Mouse (Mus musculus) intestine, embryonic 16.5 days (tissue): Measurements from ENCODE around the gene Ubl5. TPM values are rescaled to one million over a fixed set of nuclear protein-coding genes. Genes with fewer than 3 reads are reported as not detected.
"Not testable (repeated sequence)": the region's sequence is repeated elsewhere in the genome, so short reads cannot be mapped to it uniquely, and the experiment has no call there.

Source experiments
- ATAC-seq: fragments of 200-750 bp; cut with Nextera tagmentation; 2 replicates; pipeline ENCODE4 v1.8.0; 2017; ENCODE audit warnings: moderate TSS enrichment, moderate library complexity
- H3K27ac ChIP-seq: fragments of 300-500 bp; sonication (generic); 2 replicates; pipeline ENCODE4 v1.5.1; 2014; ENCODE audit warnings: mild to moderate bottlenecking, low read length
- H3K27me3 ChIP-seq: fragments of 300-500 bp; sonication (generic); replicated peaks from 2 replicates; pipeline ENCODE4 v1.6.1; 2014; ENCODE audit warnings: low read length, control low read depth, mixed read lengths; ENCODE audit not compliant: control insufficient read depth, insufficient read depth
- H3K36me3 ChIP-seq: fragments of 300-500 bp; sonication (generic); 2 replicates; pipeline ENCODE4 v1.6.1; 2014; ENCODE audit warnings: low read length, control low read depth; ENCODE audit not compliant: control insufficient read depth, insufficient read depth
- H3K4me1 ChIP-seq: fragments of 300-500 bp; sonication (generic); 2 replicates; pipeline ENCODE4 v1.6.1; 2014; ENCODE audit warnings: low read length, control low read depth, mixed read lengths; ENCODE audit not compliant: control insufficient read depth, insufficient read depth
- H3K4me2 ChIP-seq: fragments of 300-500 bp; sonication (generic); 2 replicates; pipeline ENCODE4 v1.6.1; 2014; ENCODE audit warnings: low read depth, low read length, control low read depth
- H3K4me3 ChIP-seq: fragments of 300-500 bp; sonication (generic); 2 replicates; pipeline ENCODE4 v1.5.1; 2014; ENCODE audit warnings: mild to moderate bottlenecking, low read length
- H3K9ac ChIP-seq: fragments of 300-500 bp; sonication (generic); 2 replicates; pipeline ENCODE4 v1.6.1; 2014; ENCODE audit warnings: low read depth, low read length
- H3K9me3 ChIP-seq: fragments of 300-500 bp; sonication (generic); 2 replicates; pipeline ENCODE4 v1.6.1; 2016; ENCODE audit warnings: low read length, control low read depth; ENCODE audit not compliant: control insufficient read depth
- WGBS: fragments of 180-500 bp; shearing (Covaris S2); extraction: QIAGEN DNeasy Blood & Tissue Kit; methylation state at CpG from one replicate; pipeline ENCODE4 v1.1.7; 2014; 5-methylcytosine and 5-hydroxymethylcytosine counted together
- polyA plus RNA-seq: library from polyadenylated mRNA; unstranded; fragments of >200 nt; fragmentation: Nextera tagmentation; extraction: Ambion mirVana; gene quantifications from 2 replicates; pipeline ENCODE4 v1.2.1, GENCODE M21; 2015

Ubl5 gene
- polyA plus RNA-seq, 1 experiment from 2014 or later: 356 TPM

DNA sequence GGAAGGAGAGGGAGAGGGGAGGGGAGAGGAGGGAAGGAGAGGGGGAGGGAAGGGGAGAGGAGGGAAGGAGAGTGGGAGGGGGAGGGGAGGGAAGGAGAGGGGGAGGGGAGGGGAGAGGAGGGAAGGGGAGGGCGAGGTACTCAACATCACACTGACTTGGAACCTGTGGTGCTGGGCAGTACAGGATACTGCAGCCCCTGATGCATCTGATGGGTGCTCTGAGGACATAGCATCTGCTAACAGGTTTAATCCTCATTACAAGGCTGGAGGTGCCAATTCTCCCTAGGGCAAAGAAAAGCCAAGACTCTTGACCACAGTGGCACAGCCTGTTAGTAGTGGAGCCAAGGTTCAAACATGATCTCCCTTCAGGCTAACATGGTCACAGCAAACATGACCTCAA lies 46.7 kb downstream of the Ubl5 start:
- ATAC-seq: no peak
- H3K9ac ChIP-seq: no peak overlapping the region

DNA sequence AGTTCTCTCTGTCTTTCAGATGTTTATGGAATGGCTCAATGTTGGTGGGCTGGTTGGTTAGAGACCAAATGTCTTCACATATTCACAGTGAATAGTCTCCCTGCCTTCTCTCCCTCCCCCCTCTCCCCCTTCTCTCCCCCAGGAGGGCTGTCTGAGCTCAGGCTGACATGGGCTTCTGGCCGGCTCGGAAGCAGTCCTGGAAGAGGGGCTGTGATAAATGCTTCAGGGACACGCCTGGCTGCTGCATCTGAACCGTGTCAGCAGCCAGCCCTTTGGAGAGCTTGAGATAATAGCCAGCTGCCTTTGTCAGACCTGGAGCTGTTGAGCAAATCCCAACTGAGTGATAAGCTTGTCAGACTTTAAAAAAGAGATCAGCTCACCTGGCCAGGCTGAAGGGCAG lies 47.2 kb downstream of the Ubl5 start:
- H3K4me1 ChIP-seq: peaks cover 5% of the 10 kb centered on the region
- no peaks in the 10 kb centered on the region for H3K9me3 ChIP-seq
- no peak overlapping the region for H3K4me3 ChIP-seq
- WGBS: 2% methylated on average over 4 of the region's 4 CpGs
- no peak overlapping the region for H3K27ac ChIP-seq
- no peaks in the 10 kb centered on the region for H3K36me3 ChIP-seq
- 0 out of 2 replicates have a peak, but pooled peaks have one; percentile 33 for ATAC-seq
- H3K4me2 ChIP-seq: no peak overlapping the region
- H3K9ac ChIP-seq: no peak overlapping the region
- H3K27me3 ChIP-seq: peaks cover 3% of the 10 kb centered on the region; the same call in 1 of the 2 replicates

More for the DNA sequence above, 46.7 kb downstream of the Ubl5 start:
- 38% methylated on average over 1 of the region's 1 CpGs for WGBS
- Histone ChIP-seq H3K4me1 (no peaks in the 10 kb centered on the region; the same call in 1 of the 2 replicates), H3K4me2 (no peak overlapping the region), H3K27me3 (no peaks in the 10 kb centered on the region; the same call in 1 of the 2 replicates), H3K4me3 (no peak overlapping the region), H3K9me3 (no peaks in the 10 kb centered on the region), H3K36me3 (no peaks in the 10 kb centered on the region), H3K27ac (no peak overlapping the region)

DNA sequence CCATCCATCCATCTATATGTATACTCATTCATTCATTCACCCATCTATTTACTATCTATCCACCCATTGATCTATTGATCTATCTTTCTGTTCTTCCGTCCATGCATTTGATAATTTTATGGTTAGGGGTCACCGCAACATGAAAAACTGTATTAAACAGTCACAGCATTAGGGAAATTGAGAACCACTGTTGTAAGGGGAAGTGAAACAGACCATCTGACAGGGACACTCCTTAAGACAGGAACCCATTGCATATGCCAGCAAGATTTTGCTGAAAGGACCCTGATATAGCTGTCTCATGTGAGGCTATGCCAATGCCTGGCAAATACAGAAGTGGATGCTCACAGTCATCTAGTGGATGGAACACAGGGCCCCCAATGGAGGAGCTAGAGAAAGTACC lies 47.8 kb downstream of the Ubl5 start:
- H3K4me1 ChIP-seq, H3K27ac ChIP-seq, H3K27me3 ChIP-seq, H3K9me3 ChIP-seq, H3K9ac ChIP-seq, H3K36me3 ChIP-seq, H3K4me3 ChIP-seq, ATAC-seq, H3K4me2 ChIP-seq: not testable (repeated sequence)
- 83% methylated on average over 2 of the region's 2 CpGs for WGBS

DNA sequence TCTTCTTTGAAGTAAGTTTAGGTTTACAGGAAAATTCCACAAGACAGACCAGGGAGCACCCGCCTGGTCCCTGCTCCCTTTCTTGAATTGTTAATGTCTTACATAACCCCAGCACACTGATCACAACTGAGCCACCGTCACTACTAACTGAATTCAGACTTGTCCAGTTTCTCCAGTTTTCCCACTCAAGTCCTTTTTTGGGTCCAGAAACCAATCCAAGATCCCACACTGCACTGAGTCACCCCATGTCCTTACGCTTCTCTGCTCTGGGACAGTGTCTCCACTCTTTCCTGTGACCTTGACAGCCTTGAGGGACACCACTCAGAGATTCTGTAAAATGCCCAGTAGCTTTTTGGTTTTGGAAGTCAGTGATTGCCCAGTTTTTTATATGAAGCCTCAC lies 50.2 kb downstream of the Ubl5 start:
- H3K36me3 ChIP-seq: no peaks in the 10 kb centered on the region

DNA sequence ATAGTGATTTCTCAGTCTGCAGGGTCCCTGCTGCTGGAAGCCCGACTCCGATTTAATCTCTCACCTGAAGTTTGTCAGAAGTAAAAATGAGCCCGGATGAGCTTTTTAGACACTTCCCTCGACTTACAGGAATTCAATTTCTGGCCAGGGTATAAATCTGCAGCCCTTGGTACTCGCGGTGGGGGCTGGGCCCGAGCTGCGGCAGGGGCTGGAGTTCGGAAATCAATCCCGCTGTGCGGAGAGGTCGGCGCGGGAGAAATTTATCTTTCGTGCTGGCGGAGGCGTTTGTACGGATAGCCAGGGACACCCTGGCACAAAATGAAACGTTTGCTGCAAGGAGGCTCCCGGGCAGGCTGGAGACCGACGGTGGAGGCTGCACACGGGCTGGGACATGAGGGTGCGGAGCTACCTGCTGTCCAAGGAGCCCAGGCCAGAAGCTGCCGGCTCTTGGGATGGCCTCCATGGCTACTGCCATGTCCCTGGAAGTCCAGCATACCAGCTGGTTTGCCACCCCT lies 52.1 kb downstream of the Ubl5 start:
- ATAC-seq: no peak
- Histone ChIP-seq H3K27ac (no peak overlapping the region), H3K4me1 (peaks cover 7% of the 10 kb centered on the region), H3K9ac (peak overlapping the region; percentile 47; the same call in 1 of the 2 replicates), H3K4me3 (peak overlapping the region; percentile 39), H3K27me3 (peaks cover 5% of the 10 kb centered on the region; the same call in 1 of the 2 replicates), H3K4me2 (peak overlapping the region; percentile 55), H3K9me3 (no peaks in the 10 kb centered on the region), H3K36me3 (no peaks in the 10 kb centered on the region)
- WGBS: 3% methylated on average over 25 of the region's 25 CpGs

More for the DNA sequence above, 50.2 kb downstream of the Ubl5 start:
- no peaks in the 10 kb centered on the region for H3K9me3 ChIP-seq
- no peak overlapping the region for H3K9ac ChIP-seq
- H3K4me1 ChIP-seq: peaks cover 7% of the 10 kb centered on the region
- H3K4me2 ChIP-seq: no peak overlapping the region
- H3K4me3 ChIP-seq: no peak overlapping the region
- H3K27ac ChIP-seq: no peak overlapping the region
- 90% methylated on average over 3 of the region's 3 CpGs for WGBS
- no peak for ATAC-seq
- H3K27me3 ChIP-seq: peaks cover 5% of the 10 kb centered on the region; the same call in 1 of the 2 replicates

DNA sequence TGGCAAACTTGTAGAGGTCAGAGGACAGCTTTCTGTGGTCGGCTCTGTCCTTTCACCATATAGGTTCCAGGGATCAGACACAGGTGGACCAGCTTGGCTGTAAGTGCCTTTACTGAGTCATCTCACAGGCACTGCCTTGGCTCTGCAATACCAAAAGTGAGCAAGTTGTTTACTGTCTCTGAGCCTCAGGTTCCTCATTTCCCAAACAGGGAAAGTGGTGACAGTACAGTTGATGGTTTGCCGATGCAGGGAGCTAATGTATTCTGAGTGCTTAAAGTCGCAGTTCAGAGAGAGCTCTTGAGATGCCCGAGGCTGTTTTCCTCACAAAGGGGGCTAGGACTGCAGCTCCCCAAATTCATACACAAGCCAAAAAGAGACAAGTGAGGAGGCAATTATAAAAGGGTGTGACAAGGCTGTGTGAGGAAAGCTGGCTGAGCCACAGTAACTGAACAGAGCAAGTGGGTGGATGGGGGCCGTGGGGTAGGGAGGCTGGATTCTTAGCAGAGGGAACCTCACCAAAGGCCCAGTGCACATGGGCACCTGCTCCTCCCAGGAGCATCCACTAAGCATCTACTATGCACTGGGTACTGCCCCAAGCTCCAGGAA lies 53.5 kb downstream of the Ubl5 start:
- Histone ChIP-seq H3K36me3 (no peaks in the 10 kb centered on the region), H3K27me3 (peaks cover 5% of the 10 kb centered on the region; the same call in 1 of the 2 replicates), H3K4me3 (no peak overlapping the region), H3K9ac (no peak overlapping the region), H3K9me3 (no peaks in the 10 kb centered on the region), H3K4me1 (peaks cover 7% of the 10 kb centered on the region; the same call in 1 of the 2 replicates), H3K4me2 (no peak overlapping the region), H3K27ac (no peak overlapping the region)
- 67% methylated on average over 5 of the region's 5 CpGs for WGBS
- no peak for ATAC-seq

Other genes with a start within 250 kb of the Ubl5 start
- 9.7 TPM in 2 replicates for gene Zfp26, start 182.7 kb upstream of the Ubl5 start, polyA plus RNA-seq
- 14.2 and 14.4 TPM in 2 replicates for gene Zfp426, start 150.1 kb upstream of the Ubl5 start, polyA plus RNA-seq
- 44.1 and 49.3 TPM in 2 replicates for gene Zfp266, start 121.5 kb upstream of the Ubl5 start, polyA plus RNA-seq
- 10.7 and 11.7 TPM in 2 replicates for gene Zfp846, start 61.6 kb upstream of the Ubl5 start, polyA plus RNA-seq
- 16.5 and 17.3 TPM in 2 replicates for gene Fbxl12, start 1.9 kb downstream of the Ubl5 start, polyA plus RNA-seq
- gene Pin1, start 9.2 kb downstream of the Ubl5 start, polyA plus RNA-seq: 42.0 and 45.4 TPM in 2 replicates
- gene Olfm2, start 103.5 kb downstream of the Ubl5 start, polyA plus RNA-seq: 6.7 and 7.8 TPM in 2 replicates
- 1.8 and 2.4 TPM in 2 replicates for gene Col5a3, start 172.2 kb downstream of the Ubl5 start, polyA plus RNA-seq
- gene Rdh8, start 175.6 kb downstream of the Ubl5 start, polyA plus RNA-seq: not detected in 2 replicates
- gene A230050P20Rik, start 225.8 kb downstream of the Ubl5 start, polyA plus RNA-seq: 16.2 and 18.3 TPM in 2 replicates
- gene Angptl6, start 236.8 kb downstream of the Ubl5 start, polyA plus RNA-seq: 10.7 and 11.2 TPM in 2 replicates
- gene Ppan, start 245.3 kb downstream of the Ubl5 start, polyA plus RNA-seq: 79.5 and 97.6 TPM in 2 replicates